Mouse (Mus musculus) olfactory bulb, adult 2 months (tissue): Measurements from ENCODE around the gene Add1. TPM values are rescaled to one million over a fixed set of nuclear protein-coding genes. Genes with fewer than 3 reads are reported as not detected.

ENCODE experiments used
- H3K27ac ChIP-seq: fragments of 200-500 bp; 2 replicates; pipeline ENCODE4 v1.5.1; 2012; ENCODE audit warnings: low read depth, low read length; ENCODE audit not compliant: insufficient read depth
- H3K4me1 ChIP-seq: fragments of 200-500 bp; 2 replicates; pipeline ENCODE4 v1.6.1; 2012; ENCODE audit warnings: low read length; ENCODE audit not compliant: control insufficient read depth, insufficient read depth
- H3K4me3 ChIP-seq: fragments of 200-500 bp; 2 replicates; pipeline ENCODE4 v1.5.1; 2012; ENCODE audit warnings: mild to moderate bottlenecking, low read depth, low read length, moderate library complexity; ENCODE audit not compliant: insufficient read depth
- CTCF ChIP-seq: fragments of 200-500 bp; IDR thresholded peaks from 2 replicates; pipeline ENCODE4 v1.5.1; 2012; ENCODE audit warnings: low read depth, mild to moderate bottlenecking, low read length, moderate library complexity; ENCODE audit not compliant: insufficient read depth
- POLR2A ChIP-seq: fragments of 200-500 bp; IDR thresholded peaks from 2 replicates; pipeline ENCODE4 v1.6.1; 2012; ENCODE audit warnings: mild to moderate bottlenecking, low read depth, low read length, moderate library complexity; ENCODE audit not compliant: insufficient read depth
- WGBS: fragments of 180-500 bp; shearing (Covaris S2); methylation state at CpG from one replicate; pipeline ENCODE4 v1.1.7; 2018; 5-methylcytosine and 5-hydroxymethylcytosine counted together
- polyA plus RNA-seq: library from polyadenylated mRNA; stranded (reverse); fragments of >200 nt; gene quantifications from 2 replicates; pipeline ENCODE4 v1.2.4, GENCODE M21; 2012; ENCODE audit warnings: low replicate concordance; ENCODE audit not compliant: missing spikeins, insufficient read depth, insufficient read length

Gene Add1
- polyA plus RNA-seq, 1 experiment = 674 TPM

DNA sequence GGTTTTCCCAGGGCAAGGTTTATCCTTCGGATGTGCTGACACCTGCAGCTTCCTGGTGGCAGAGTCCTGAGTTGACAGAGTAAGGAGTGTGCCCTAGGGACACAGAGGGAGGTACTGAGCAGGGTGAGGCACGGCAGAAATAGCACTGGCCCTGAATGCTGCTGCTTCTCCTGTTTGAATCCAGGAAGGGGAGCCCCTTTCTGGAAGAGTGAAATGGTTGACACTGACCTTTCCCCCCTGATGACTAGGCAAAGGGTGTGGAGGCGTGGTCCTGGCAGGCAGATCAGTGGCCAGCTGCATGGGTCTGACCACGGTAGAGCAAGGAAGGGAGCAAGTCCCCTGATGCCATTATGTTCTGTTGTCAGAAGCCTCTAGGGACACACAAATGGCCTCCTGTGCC is 42.8 kb upstream of the Add1 start:
- WGBS = 66% methylated on average over 4 of the region's 4 CpGs
- TF ChIP-seq POLR2A (no peak), CTCF (no peak)
- Histone ChIP-seq H3K4me1 (peaks cover 18% of the 10 kb centered on the region), H3K27ac (no peak overlapping the region), H3K4me3 (no peak overlapping the region)

DNA sequence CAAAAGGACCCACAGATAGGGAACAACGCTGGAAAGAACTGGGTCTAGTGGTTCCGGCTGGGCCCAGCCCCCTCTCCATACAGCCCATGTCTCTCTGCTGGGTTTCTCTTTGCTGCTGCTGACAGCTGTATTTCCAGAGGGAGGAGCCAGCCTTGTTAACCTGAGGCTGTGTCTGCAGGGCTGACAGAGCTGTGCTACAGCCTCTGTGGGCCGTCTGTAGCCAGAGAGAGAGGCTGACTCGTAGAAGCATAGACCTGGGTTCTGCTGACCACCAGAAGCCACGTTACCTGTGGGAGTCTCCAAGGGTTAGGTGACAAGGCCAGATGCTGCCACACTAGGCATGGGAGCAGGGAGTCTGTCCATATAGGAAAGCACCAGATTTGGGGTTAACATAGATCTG is 40.4 kb upstream of the Add1 start:
- Histone ChIP-seq H3K27ac (no peak overlapping the region), H3K4me1 (peaks cover 16% of the 10 kb centered on the region), H3K4me3 (no peak overlapping the region)
- WGBS = 95% methylated on average over 5 of the region's 5 CpGs
- TF ChIP-seq CTCF (no peak), POLR2A (no peak)

DNA sequence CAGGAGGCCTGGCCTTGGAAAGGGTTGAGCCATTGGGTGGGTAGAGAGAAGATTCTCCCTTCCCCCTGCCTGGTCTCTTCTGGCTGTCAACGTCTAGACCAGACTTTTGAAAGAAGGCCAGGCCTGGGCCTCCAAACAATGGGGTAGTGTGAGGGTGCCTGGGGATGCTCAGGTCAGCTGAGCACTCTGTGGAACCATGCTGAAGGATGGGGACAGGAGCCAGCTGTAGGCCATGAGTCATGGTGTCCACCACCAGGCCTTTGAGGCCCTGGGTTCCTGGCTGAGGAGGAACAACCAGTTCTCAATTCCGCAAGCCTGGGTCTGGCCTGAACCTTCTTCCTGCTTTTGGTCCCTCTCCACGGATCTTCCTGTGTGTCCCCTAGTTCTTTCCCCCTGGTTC is 39.6 kb upstream of the Add1 start:
- WGBS = 74% methylated on average over 3 of the region's 3 CpGs
- no peak for TF ChIP-seq POLR2A
- TF ChIP-seq CTCF = no peak
- H3K4me3 ChIP-seq = no peak overlapping the region
- peaks cover 16% of the 10 kb centered on the region for H3K4me1 ChIP-seq
- H3K27ac ChIP-seq = no peak overlapping the region

DNA sequence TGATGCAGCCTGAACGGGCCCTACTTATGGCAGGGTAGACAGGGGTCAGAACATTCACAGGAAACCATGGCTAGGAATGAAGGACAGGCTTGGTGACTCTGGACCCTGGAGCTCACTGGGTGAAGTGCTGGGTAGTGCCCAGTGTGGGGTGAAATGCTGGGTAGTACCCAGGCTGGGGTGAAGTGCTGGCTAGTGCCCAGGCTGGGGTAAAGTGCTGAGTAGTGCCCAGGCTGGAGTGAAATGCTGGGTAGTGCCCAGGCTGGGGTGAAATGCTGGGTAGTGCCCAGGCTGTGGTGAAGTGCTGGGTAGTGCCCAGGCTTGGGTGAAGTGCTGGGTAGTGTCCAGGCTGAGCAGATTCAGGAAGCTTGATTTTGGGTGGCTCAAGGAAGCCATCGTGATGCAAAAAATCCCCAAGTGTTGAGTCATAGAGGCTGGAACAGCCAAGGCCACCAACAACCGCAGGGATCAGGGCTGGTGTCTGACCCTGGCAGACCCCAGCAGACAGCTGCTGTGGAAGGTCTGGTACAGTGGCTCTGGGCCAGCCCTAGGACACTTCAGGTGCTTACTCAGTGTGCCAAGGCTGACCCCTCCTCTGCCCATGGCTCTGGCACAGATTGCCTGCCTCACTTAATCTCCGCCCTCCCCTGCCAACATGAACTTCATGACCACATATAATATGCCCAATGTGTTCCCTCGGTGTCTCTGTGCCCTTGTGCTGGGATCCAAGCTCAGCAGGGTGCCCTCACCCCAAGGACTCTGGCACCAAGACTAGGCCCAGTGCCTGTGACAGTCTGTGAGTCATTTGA is 38.5 kb upstream of the Add1 start:
- TF ChIP-seq CTCF (no peak), POLR2A (no peak)
- no peak overlapping the region for H3K27ac ChIP-seq
- peaks cover 14% of the 10 kb centered on the region for H3K4me1 ChIP-seq
- H3K4me3 ChIP-seq = no peak overlapping the region
- 71% methylated on average over 5 of the region's 5 CpGs for whole genome bisulfite sequencing

DNA sequence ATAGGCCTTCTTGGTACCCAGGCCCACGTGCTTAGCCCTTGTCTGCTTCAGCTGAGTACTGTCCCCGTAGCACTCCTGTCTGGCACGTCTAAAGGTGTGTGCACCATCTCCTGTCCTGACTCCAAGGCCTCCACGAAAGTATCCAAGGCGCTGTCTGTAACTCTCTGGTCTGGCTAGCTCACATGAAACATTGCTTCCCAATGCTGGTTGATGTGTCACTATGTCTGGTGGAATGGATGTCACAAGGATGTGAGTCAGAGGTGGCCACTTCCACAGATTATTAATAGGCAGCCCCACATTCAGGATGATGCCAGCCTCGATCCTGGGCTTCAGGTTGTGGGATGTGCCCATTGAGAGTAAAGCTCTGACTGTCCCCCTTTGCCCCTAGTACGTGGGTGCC is 37.6 kb upstream of the Add1 start:
- Histone ChIP-seq H3K27ac (no peak overlapping the region), H3K4me3 (no peak overlapping the region), H3K4me1 (peaks cover 11% of the 10 kb centered on the region; the same call in 1 of the 2 replicates)
- 86% methylated on average over 7 of the region's 7 CpGs for WGBS
- no peak for TF ChIP-seq POLR2A
- TF ChIP-seq CTCF = no peak

DNA sequence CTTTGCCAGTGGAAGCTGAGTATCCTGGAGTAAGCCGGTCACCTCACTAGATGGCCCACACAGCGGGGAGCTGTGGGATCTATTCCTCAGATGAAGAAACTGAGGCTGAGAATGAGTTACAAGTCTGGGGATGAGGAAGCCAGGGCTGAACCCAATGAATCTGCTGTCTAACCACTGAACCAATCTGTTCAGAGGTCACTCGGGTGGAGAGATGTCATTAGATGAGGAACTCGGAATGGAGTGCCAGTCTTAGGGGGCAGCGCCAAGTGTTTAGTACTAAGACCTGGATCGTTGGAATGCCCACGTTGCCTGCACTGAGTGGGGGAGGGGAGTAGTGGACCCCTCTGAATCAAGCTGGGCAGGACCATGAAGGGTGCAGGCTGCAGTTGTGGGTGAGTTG is 35.4 kb upstream of the Add1 start:
- TF ChIP-seq POLR2A (no peak), CTCF (no peak)
- Histone ChIP-seq H3K4me1 (peaks cover 11% of the 10 kb centered on the region; the same call in 1 of the 2 replicates), H3K27ac (no peak overlapping the region), H3K4me3 (no peak overlapping the region)
- WGBS = 74% methylated on average over 7 of the region's 7 CpGs

DNA sequence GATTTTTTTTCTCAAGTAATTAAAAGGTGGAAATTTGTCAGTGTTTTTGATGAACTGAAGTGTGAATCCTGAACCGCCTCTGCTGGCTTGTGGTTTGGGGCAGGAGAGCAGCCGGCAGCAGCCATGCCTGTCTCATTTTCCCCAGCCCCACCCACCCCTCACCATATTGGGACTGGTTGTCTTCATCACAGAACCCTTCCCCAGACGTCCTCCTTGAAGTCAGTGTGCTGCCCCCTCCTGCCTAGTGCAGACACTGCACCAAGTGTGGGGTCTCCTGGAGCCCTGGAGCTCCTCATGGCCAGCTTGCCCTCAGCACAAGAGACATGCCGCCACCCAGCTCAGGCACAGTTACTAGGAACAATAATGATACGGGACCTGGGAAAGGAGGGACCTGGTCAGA is 34.9 kb upstream of the Add1 start:
- TF ChIP-seq POLR2A (no peak), CTCF (no peak)
- H3K27ac ChIP-seq = no peak overlapping the region
- 39% methylated on average over 5 of the region's 5 CpGs for WGBS
- H3K4me1 ChIP-seq = peaks cover 11% of the 10 kb centered on the region; the same call in 1 of the 2 replicates
- H3K4me3 ChIP-seq = no peak overlapping the region

DNA sequence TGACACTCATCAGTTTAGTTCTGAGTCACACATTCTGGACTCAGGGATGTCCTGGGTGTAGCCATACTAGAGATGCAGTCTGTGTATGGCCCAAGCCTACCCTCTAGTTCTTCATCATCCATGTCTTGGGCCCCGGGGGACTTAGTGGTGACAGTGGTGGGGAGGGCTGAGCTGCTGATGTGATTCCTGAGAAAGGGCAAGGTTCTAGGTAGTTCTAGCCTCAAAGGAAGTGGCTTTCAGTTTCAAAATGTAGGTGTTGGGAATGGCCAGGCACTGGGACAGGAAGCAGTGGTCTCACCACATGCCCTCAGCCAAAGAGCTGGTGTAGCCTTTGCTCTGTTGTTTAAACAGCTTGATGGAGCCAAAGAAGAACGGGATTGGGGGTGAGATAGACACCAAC is 34.3 kb upstream of the Add1 start:
- H3K27ac ChIP-seq = no peak overlapping the region
- 93% methylated on average over 2 of the region's 2 CpGs for WGBS
- no peak overlapping the region for H3K4me3 ChIP-seq
- peaks cover 11% of the 10 kb centered on the region; the same call in 1 of the 2 replicates for H3K4me1 ChIP-seq
- TF ChIP-seq POLR2A (no peak), CTCF (no peak)

DNA sequence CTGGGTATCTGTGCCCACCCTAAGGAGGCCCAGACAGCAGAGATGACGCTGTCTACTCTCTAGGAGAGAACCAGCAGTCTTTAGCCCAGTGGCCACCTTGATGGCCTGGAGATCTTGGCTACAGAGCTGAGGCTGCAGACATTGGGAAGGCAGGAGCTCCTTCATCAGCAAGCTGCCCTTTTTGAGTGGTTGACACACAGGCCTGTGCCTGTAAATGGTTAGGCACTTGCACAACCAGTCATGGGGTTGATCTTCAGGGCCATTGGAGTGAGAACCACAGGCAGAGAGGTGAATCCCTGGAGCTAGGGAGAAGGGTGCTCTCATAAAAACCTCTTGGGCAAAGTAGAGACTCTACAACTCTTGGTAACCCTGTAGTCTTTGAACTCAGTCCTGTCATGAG is 31.3 kb upstream of the Add1 start:
- H3K27ac ChIP-seq = no peak overlapping the region
- TF ChIP-seq CTCF = no peak
- no peak for TF ChIP-seq POLR2A
- no peak overlapping the region for H3K4me3 ChIP-seq
- no peaks in the 10 kb centered on the region for H3K4me1 ChIP-seq
- 89% methylated on average over 1 of the region's 1 CpGs for WGBS
